ENCODE assay signal across 8 mouse cellular contexts in genomic region chr15:88837977-88838376, GRCm38 (mm10). TPM values are rescaled to one million over a fixed set of nuclear protein-coding genes. Genes with fewer than 3 reads are reported as not detected.
A peak's percentile ranks its signal among the peaks of the same experiment; 100 is the strongest.
DNase-seq lines count a peak whose midpoint lies in the region; TF ChIP-seq lines count a peak whose summit lies in the region.

No protein-coding gene starts in this region.

- under 1% methylated on average over 11 of the region's 11 CpGs for WGBS in liver, adult 2 months
- 2% methylated on average over 11 of the region's 11 CpGs for WGBS in heart, adult 2 months

- intact Hi-C loops in heart, adult 2 months (cut with DNase I), result no loop called here
- intact Hi-C loops in left cerebral cortex, postnatal 4 days (cut with DNase I), result no loop called here

- H3K36me3 ChIP-seq in liver, adult 2 months (ENCODE audit: control insufficient read depth, insufficient read depth, low read length), result no peaks in the 10 kb centered on the region
- H3K36me3 ChIP-seq in heart, adult 2 months (ENCODE audit: control insufficient read depth, insufficient read depth, low read length), result no peaks in the 10 kb centered on the region

- H3K27ac ChIP-seq in liver, adult 2 months (replicated peaks; ENCODE audit: insufficient read depth, low read depth, low read length), result no peak overlapping the region
- H3K27ac ChIP-seq in heart, adult 2 months, result peak overlapping the region; percentile 92

- TF ChIP-seq EP300 in heart, adult 2 months (IDR thresholded peaks at IDR 0.05; ENCODE audit: insufficient read depth, low read depth, low read length), result 0 out of 2 replicates have a peak, but pooled peaks have one; percentile 55

- no peaks in the 10 kb centered on the region for H3K79me2 ChIP-seq in liver, adult 2 months (ENCODE audit: control insufficient read depth, insufficient read depth, low read length)
- no peaks in the 10 kb centered on the region for H3K79me2 ChIP-seq in heart, adult 2 months (replicated peaks; ENCODE audit: control insufficient read depth, insufficient read depth, low read length)

- no peak for DNase-seq in liver, adult 2 months (ENCODE audit: extremely low read depth, low read depth, low spot score)
- no peak for DNase-seq in liver
- DNase-seq in heart, adult 2 months, result peak; percentile 61 to 70
- peak; percentile 79 for DNase-seq in kidney, adult 9 months
- DNase-seq in lung, postnatal 10 days, result peak; percentile 61
- DNase-seq in layer of hippocampus, adult 18-20 months (ENCODE audit: low spot score in 2 of 2), result no peak
- DNase-seq in left cerebral cortex, postnatal 4 days, result no peak
- no peak for DNase-seq in cerebellum, adult 18-20 months

- no peaks in the 10 kb centered on the region for H3K27me3 ChIP-seq in liver, adult 2 months (ENCODE audit: control insufficient read depth, insufficient read depth, low read length)
- H3K27me3 ChIP-seq in heart, adult 2 months (ENCODE audit: control insufficient read depth, insufficient read depth, low read length), result no peaks in the 10 kb centered on the region

- peaks cover 10% of the 10 kb centered on the region for H3K4me1 ChIP-seq in liver, adult 2 months (ENCODE audit: control insufficient read depth, insufficient read depth, low read length)
- peaks cover 17% of the 10 kb centered on the region for H3K4me1 ChIP-seq in heart, adult 2 months (ENCODE audit: control insufficient read depth, insufficient read depth, low read length)

- no peak overlapping the region for H3K9ac ChIP-seq in liver, adult 2 months (ENCODE audit: low read depth, low read length)
- peak overlapping the region; percentile 51 for H3K9ac ChIP-seq in heart, adult 2 months (ENCODE audit: low read depth, low read length)

- no peak for TF ChIP-seq POLR2A in liver, adult 2 months (IDR thresholded peaks at IDR 0.05; ENCODE audit: extremely low read depth, insufficient read depth, low read length)
- peak; percentile 26; the same call in 1 of the 2 replicates for TF ChIP-seq POLR2A in heart, adult 2 months (IDR thresholded peaks at IDR 0.05; ENCODE audit: insufficient read depth, low read depth, low read length)

- no peak for TF ChIP-seq CTCF in liver, adult 2 months (IDR thresholded peaks at IDR 0.05; ENCODE audit: low read depth, low read length)
- TF ChIP-seq CTCF in heart, adult 2 months (IDR thresholded peaks at IDR 0.05), result no peak

- peak overlapping the region; percentile 83; the same call in 1 of the 2 replicates for H3K4me3 ChIP-seq in liver, adult 2 months (ENCODE audit: insufficient read depth, low read depth, low read length)
- H3K4me3 ChIP-seq in heart, adult 2 months, result peak overlapping the region; percentile 59

RNA-seq across cellular contexts. Expression of gene Creld2, which starts 18.5 kb away (rescaled TPM):
- total RNA-seq in liver, adult 2 months (2014; rRNA removed), result 51.4 and 70.2 TPM in 2 replicates
- polyA plus RNA-seq in liver, adult 2 months (2012; rRNA removed), result 32.6 and 32.9 TPM in 2 replicates
- total RNA-seq in heart, adult 2 months (2021), result 10 to 100 TPM; 23.6 to 24.7 TPM
- 13.6 and 19.9 TPM in 2 replicates for polyA plus RNA-seq in heart, adult 2 months (2012; rRNA removed)
- total RNA-seq in layer of hippocampus, adult 18-20 months (2021), result 10 to 100 TPM; 29.7 to 30.6 TPM
- 10 to 100 TPM; 26.2 to 35.6 TPM for total RNA-seq in left cerebral cortex, postnatal 4 days (2021)

RNA-seq across cellular contexts. Expression of gene Alg12, which starts 18.9 kb away (rescaled TPM):
- total RNA-seq in liver, adult 2 months (2014; rRNA removed), result 4.9 and 5.8 TPM in 2 replicates
- 9.4 and 14.4 TPM in 2 replicates for polyA plus RNA-seq in liver, adult 2 months (2012; rRNA removed)
- total RNA-seq in heart, adult 2 months (2021), result 1 to 10 TPM; 7.2 to 8.7 TPM
- polyA plus RNA-seq in heart, adult 2 months (2012; rRNA removed), result 11.0 and 17.5 TPM in 2 replicates
- 10 to 100 TPM; 12.0 to 12.4 TPM for total RNA-seq in layer of hippocampus, adult 18-20 months (2021)
- 10 to 100 TPM; 10.1 to 11.5 TPM for total RNA-seq in left cerebral cortex, postnatal 4 days (2021)

RNA-seq across cellular contexts. Expression of gene Pim3, which starts 24.0 kb away (rescaled TPM):
- total RNA-seq in liver, adult 2 months (2014; rRNA removed), result 59.7 and 68.3 TPM in 2 replicates
- polyA plus RNA-seq in liver, adult 2 months (2012; rRNA removed), result 17.7 and 31.2 TPM in 2 replicates
- total RNA-seq in heart, adult 2 months (2021), result 100 to 1,000 TPM in 1 of 2 experiments, 10 to 100 TPM in 1; 95.3 to 133 TPM
- polyA plus RNA-seq in heart, adult 2 months (2012; rRNA removed), result 45.6 and 58.8 TPM in 2 replicates
- total RNA-seq in layer of hippocampus, adult 18-20 months (2021), result 10 to 100 TPM; 36.8 to 47.6 TPM
- total RNA-seq in left cerebral cortex, postnatal 4 days (2021), result 10 to 100 TPM; 44.6 to 49.3 TPM

Comparison
In these comparisons a context has a peak if more than half of its experiments do, and no peak if none do; other contexts are left out.
1. DNase-seq: peak in heart, adult 2 months (2 of 2), kidney, adult 9 months (single experiment) and lung, postnatal 10 days (single experiment); none in liver, adult 2 months (single experiment), liver (single experiment), layer of hippocampus, adult 18-20 months (0 of 2), left cerebral cortex, postnatal 4 days (single experiment) and cerebellum, adult 18-20 months (0 of 2).